9 mouse cellular contexts compared by ENCODE assay signal in the genomic region with DNA sequence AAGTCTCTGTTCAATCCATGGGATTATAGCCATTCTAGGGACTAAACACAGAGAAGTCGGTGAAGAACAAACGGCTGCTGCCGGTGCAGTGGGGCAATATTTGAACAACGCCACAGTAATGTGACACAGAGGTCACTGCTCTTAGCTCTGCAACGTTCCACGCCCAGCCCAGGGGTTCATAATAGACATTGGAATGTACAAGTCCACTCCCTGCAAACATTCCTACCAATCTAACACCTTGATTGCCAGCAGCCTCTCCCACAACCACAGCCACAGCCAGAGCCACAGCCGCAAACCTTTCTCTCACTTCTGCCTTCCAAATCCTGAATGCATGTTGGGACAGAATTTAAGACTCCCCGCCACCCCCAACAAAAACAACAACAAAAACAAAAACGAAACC. TPM values are rescaled to one million over a fixed set of nuclear protein-coding genes. Genes with fewer than 3 reads are reported as not detected.
DNase-seq lines count a peak whose midpoint lies in the region; ATAC-seq and TF ChIP-seq lines count a peak whose summit lies in the region.
"Had no signal": no experiment of that assay in that cellular context is flagged by ENCODE, and none has a peak within 500 bp of the region (broad histone marks: within the 10 kb centered on the region; RNA-seq: fewer than 3 reads in every experiment).

No protein-coding gene starts in this region.

- peaks cover 71% of the 10 kb centered on the region for H3K36me3 ChIP-seq in erythroblast, embryonic 14.5 days (ENCODE audit: control insufficient read depth)
- no peaks in the 10 kb centered on the region for H3K36me3 ChIP-seq in liver, adult 2 months (ENCODE audit: control insufficient read depth, insufficient read depth, low read length)
- H3K36me3 ChIP-seq in stomach, embryonic 14.5 days (ENCODE audit: control insufficient read depth, insufficient read depth, low read length): no peaks in the 10 kb centered on the region
- no peaks in the 10 kb centered on the region for H3K36me3 ChIP-seq in limb, embryonic 10.5 days
- no peaks in the 10 kb centered on the region for H3K36me3 ChIP-seq in forebrain, embryonic 13.5 days (ENCODE audit: poor library complexity, severe bottlenecking)
- H3K36me3 ChIP-seq: midbrain, embryonic 13.5 days had no signal

- no peaks in the 10 kb centered on the region for H3K27me3 ChIP-seq in erythroblast, embryonic 14.5 days (ENCODE audit: control insufficient read depth)
- no peaks in the 10 kb centered on the region for H3K27me3 ChIP-seq in liver, adult 2 months (ENCODE audit: control insufficient read depth, insufficient read depth, low read length)
- no peaks in the 10 kb centered on the region for H3K27me3 ChIP-seq in stomach, embryonic 14.5 days (ENCODE audit: control insufficient read depth, insufficient read depth, low read length)
- H3K27me3 ChIP-seq in limb, embryonic 10.5 days (ENCODE audit: low read depth, poor library complexity, severe bottlenecking): no peaks in the 10 kb centered on the region
- H3K27me3 ChIP-seq in forebrain, embryonic 13.5 days: no peaks in the 10 kb centered on the region
- H3K27me3 ChIP-seq: midbrain, embryonic 13.5 days had no signal

- 0 out of 2 replicates have a peak overlapping the region, but pooled peaks have one; percentile 12 for H3K4me2 ChIP-seq in stomach, embryonic 14.5 days (replicated peaks; ENCODE audit: low read depth, low read length)
- H3K4me2 ChIP-seq in forebrain, embryonic 13.5 days: no peak overlapping the region
- H3K4me2 ChIP-seq: midbrain, embryonic 13.5 days had no signal

- H3K4me1 ChIP-seq in erythroblast, embryonic 14.5 days (ENCODE audit: control insufficient read depth): peaks cover 86% of the 10 kb centered on the region
- no peaks in the 10 kb centered on the region; the same call in 1 of the 2 replicates for H3K4me1 ChIP-seq in liver, adult 2 months (ENCODE audit: control insufficient read depth, insufficient read depth, low read length)
- no peaks in the 10 kb centered on the region for H3K4me1 ChIP-seq in stomach, embryonic 14.5 days (ENCODE audit: control insufficient read depth, insufficient read depth, low read length)
- H3K4me1 ChIP-seq in limb, embryonic 10.5 days: no peaks in the 10 kb centered on the region
- no peaks in the 10 kb centered on the region for H3K4me1 ChIP-seq in forebrain, embryonic 13.5 days
- H3K4me1 ChIP-seq: midbrain, embryonic 13.5 days had no signal

- no peak for TF ChIP-seq CTCF in liver, adult 2 months (IDR thresholded peaks at IDR 0.05; ENCODE audit: low read depth, low read length)

- 27% methylated on average over 9 of the region's 9 CpGs for WGBS in liver, adult 2 months
- WGBS in stomach, embryonic 14.5 days: 42% methylated on average over 9 of the region's 9 CpGs
- WGBS in limb, embryonic 10.5 days: 79% methylated on average over 9 of the region's 9 CpGs
- 80% methylated on average over 9 of the region's 9 CpGs for WGBS in forebrain, embryonic 13.5 days

- peak; percentile 93 for ATAC-seq in stomach, embryonic 14.5 days (ENCODE audit: insufficient number of reproducible peaks, insufficient read depth, low FRiP score, low read depth)
- ATAC-seq in forebrain, embryonic 13.5 days: no peak
- ATAC-seq: midbrain, embryonic 13.5 days had no signal

- H3K9ac ChIP-seq in liver, adult 2 months (ENCODE audit: low read depth, low read length): no peak overlapping the region
- H3K9ac ChIP-seq in stomach, embryonic 14.5 days (replicated peaks; ENCODE audit: low read depth, low read length): no peak overlapping the region
- H3K9ac ChIP-seq in forebrain, embryonic 13.5 days: no peak overlapping the region
- H3K9ac ChIP-seq: midbrain, embryonic 13.5 days had no signal

- H3K27ac ChIP-seq in liver, adult 2 months (replicated peaks; ENCODE audit: insufficient read depth, low read depth, low read length): 0 out of 2 replicates have a peak overlapping the region, but pooled peaks have one; percentile 14
- peak overlapping the region; percentile 89 for H3K27ac ChIP-seq in stomach, embryonic 14.5 days (ENCODE audit: low read length)
- no peak overlapping the region for H3K27ac ChIP-seq in limb, embryonic 10.5 days
- H3K27ac ChIP-seq in forebrain, embryonic 13.5 days: no peak overlapping the region
- H3K27ac ChIP-seq: midbrain, embryonic 13.5 days had no signal

- peak overlapping the region; percentile 83 for H3K4me3 ChIP-seq in erythroblast, embryonic 14.5 days (replicated peaks)
- no peak overlapping the region for H3K4me3 ChIP-seq in liver, adult 2 months (ENCODE audit: insufficient read depth, low read depth, low read length)
- H3K4me3 ChIP-seq in stomach, embryonic 14.5 days (ENCODE audit: low read depth, low read length): no peak overlapping the region
- H3K4me3 ChIP-seq in limb, embryonic 10.5 days: no peak overlapping the region
- H3K4me3 ChIP-seq in forebrain, embryonic 13.5 days: no peak overlapping the region
- H3K4me3 ChIP-seq: midbrain, embryonic 13.5 days had no signal

- H3K79me2 ChIP-seq in liver, adult 2 months (ENCODE audit: control insufficient read depth, insufficient read depth, low read length): no peaks in the 10 kb centered on the region

- TF ChIP-seq POLR2A in liver, adult 2 months (IDR thresholded peaks at IDR 0.05; ENCODE audit: extremely low read depth, insufficient read depth, low read length): no peak

- peak; percentile 3 for DNase-seq in heart, adult 8-10 months (ENCODE audit: low spot score)
- DNase-seq in heart, postnatal 36 days: no peak
- peak; percentile 97 for DNase-seq in liver, adult 2 months (ENCODE audit: extremely low read depth, low read depth, low spot score)
- DNase-seq in limb, embryonic 10.5 days (ENCODE audit: low spot score): no peak
- DNase-seq in frontal cortex, postnatal 36 days (ENCODE audit: low spot score in 2 of 2): no peak

- intact Hi-C loops in heart, postnatal 36 days (cut with DNase I): no loop called here

- peaks cover 5% of the 10 kb centered on the region for H3K9me3 ChIP-seq in erythroblast, embryonic 14.5 days (ENCODE audit: control insufficient read depth, low read length)
- H3K9me3 ChIP-seq in stomach, embryonic 14.5 days (ENCODE audit: control insufficient read depth, low read depth, low read length): no peaks in the 10 kb centered on the region
- H3K9me3 ChIP-seq in limb, embryonic 10.5 days (replicated peaks): no peaks in the 10 kb centered on the region
- no peaks in the 10 kb centered on the region for H3K9me3 ChIP-seq in forebrain, embryonic 13.5 days (replicated peaks)
- H3K9me3 ChIP-seq: midbrain, embryonic 13.5 days had no signal

RNA-seq across cellular contexts. Expression of a gene that starts 33.8 kb away (rescaled TPM):
- 1 to 10 TPM; 3.1 to 4.4 (median 3.9) TPM for total RNA-seq in heart, adult 8-10 months (2022)
- total RNA-seq in heart, postnatal 36 days (2021): 1 to 10 TPM; 3.9 to 4.1 TPM
- polyA plus RNA-seq in erythroblast, embryonic 14.5 days (2012): 14.4 and 19.7 TPM in 2 replicates
- 3.2 and 3.3 TPM in 2 replicates for total RNA-seq in liver, adult 2 months (2014; rRNA removed)
- 1.1 and 1.2 TPM in 2 replicates for polyA plus RNA-seq in liver, adult 2 months (2012; rRNA removed)
- polyA plus RNA-seq in stomach, embryonic 14.5 days (2014; fragmentation: Nextera tagmentation; extraction: Ambion mirVana): 17.0 and 24.4 TPM in 2 replicates
- 1.7 and 2.0 TPM in 2 replicates for polyA plus RNA-seq in limb, embryonic 10.5 days (2016; fragmentation: Nextera tagmentation; extraction: Ambion mirVana)
- 7.4 and 9.5 TPM in 2 replicates for polyA plus RNA-seq in forebrain, embryonic 13.5 days (2015; fragmentation: Nextera tagmentation; extraction: Ambion mirVana)

Comparison
In these comparisons a context has a peak if more than half of its experiments do, and no peak if none do; other contexts are left out.
1. DNase-seq: peak in heart, adult 8-10 months (single experiment) and liver, adult 2 months (single experiment); none in heart, postnatal 36 days (0 of 2), limb, embryonic 10.5 days (single experiment) and frontal cortex, postnatal 36 days (0 of 2).
2. H3K27ac ChIP-seq: peak in liver, adult 2 months (single experiment) and stomach, embryonic 14.5 days (single experiment); none in limb, embryonic 10.5 days (single experiment) and forebrain, embryonic 13.5 days (single experiment).